Mouse (Mus musculus) liver, postnatal 0 days (tissue): Measurements from ENCODE around the gene Col25a1. TPM values are rescaled to one million over a fixed set of nuclear protein-coding genes. Genes with fewer than 3 reads are reported as not detected.

Source experiments
- ATAC-seq: fragments of 200-750 bp; cut with Nextera tagmentation; 2 replicates; pipeline ENCODE4 v1.8.0; 2017; ENCODE audit warnings: mild to moderate bottlenecking, moderate library complexity
- DNase-seq: peaks from one replicate; pipeline ENCODE4 v3.0.0-alpha.2; 2016
- H3K27ac ChIP-seq: fragments of 300-500 bp; sonication (generic); 2 replicates; pipeline ENCODE4 v1.5.1; 2014; ENCODE audit warnings: antibody characterized with exemption, moderate library complexity, mild to moderate bottlenecking, low read depth
- H3K27me3 ChIP-seq: fragments of 300-500 bp; sonication (generic); 2 replicates; pipeline ENCODE4 v1.6.1; 2014; ENCODE audit warnings: low read length, control low read depth, mixed read lengths; ENCODE audit not compliant: insufficient read depth
- H3K36me3 ChIP-seq: fragments of 300-500 bp; sonication (generic); replicated peaks from 2 replicates; pipeline ENCODE4 v1.6.1; 2014; ENCODE audit warnings: mild to moderate bottlenecking, control low read depth, low read length, moderate library complexity, mixed read lengths; ENCODE audit not compliant: insufficient read depth
- H3K4me1 ChIP-seq: fragments of 300-500 bp; sonication (generic); 2 replicates; pipeline ENCODE4 v1.6.1; 2014; ENCODE audit warnings: antibody characterized with exemption, mild to moderate bottlenecking, control low read depth; ENCODE audit not compliant: insufficient read depth
- H3K4me2 ChIP-seq: fragments of 300-500 bp; sonication (generic); 2 replicates; pipeline ENCODE4 v1.6.1; 2014; ENCODE audit warnings: low read depth, mild to moderate bottlenecking, low read length, moderate library complexity, mixed read lengths
- H3K4me3 ChIP-seq: fragments of 300-500 bp; sonication (generic); 2 replicates; pipeline ENCODE4 v1.5.1; 2014; ENCODE audit warnings: low read depth, low read length
- H3K9ac ChIP-seq: fragments of 300-500 bp; sonication (generic); replicated peaks from 2 replicates; pipeline ENCODE4 v1.6.1; 2014; ENCODE audit warnings: mild to moderate bottlenecking, moderate library complexity
- H3K9me3 ChIP-seq: fragments of 300-500 bp; sonication (generic); 2 replicates; pipeline ENCODE4 v1.6.1; 2016; ENCODE audit warnings: mild to moderate bottlenecking, control low read depth, low read length, mixed read lengths
- CTCF ChIP-seq: sonication (generic); IDR thresholded peaks from 2 replicates; pipeline ENCODE4 v1.5.1; 2016; ENCODE audit warnings: antibody characterized with exemption, low read depth
- EP300 ChIP-seq: IDR thresholded peaks from 2 replicates; pipeline ENCODE4 v1.6.1; 2016; ENCODE audit warnings: antibody characterized with exemption, low read depth, mild to moderate bottlenecking
- WGBS: fragments of 180-500 bp; shearing (Covaris S2); extraction: QIAGEN DNeasy Blood & Tissue Kit; methylation state at CpG from one replicate; pipeline ENCODE4 v1.1.7; 2014; ENCODE audit not compliant: insufficient replicate concordance; 5-methylcytosine and 5-hydroxymethylcytosine counted together
- polyA plus RNA-seq: library from polyadenylated mRNA; unstranded; fragments of >200 nt; fragmentation: Nextera tagmentation; extraction: Ambion mirVana; gene quantifications from 2 replicates; pipeline ENCODE4 v1.2.1, GENCODE M21; 2015

Gene Col25a1
- polyA plus RNA-seq, 1 experiment from 2014 or later: 0.68 TPM

GRCm38 (mm10) chr3:130443842-130444627, 312.7 kb downstream of the Col25a1 start:
- no peak overlapping the region for H3K4me3 ChIP-seq
- H3K9me3 ChIP-seq: no peaks in the 10 kb centered on the region
- H3K36me3 ChIP-seq: no peaks in the 10 kb centered on the region
- DNase-seq (no peak), ATAC-seq (no peak)
- H3K9ac ChIP-seq: no peak overlapping the region
- no peak overlapping the region for H3K4me2 ChIP-seq
- no peaks in the 10 kb centered on the region for H3K4me1 ChIP-seq
- TF ChIP-seq EP300 (no peak), CTCF (no peak)
- H3K27me3 ChIP-seq: no peaks in the 10 kb centered on the region
- H3K27ac ChIP-seq: no peak overlapping the region
- WGBS: 60% methylated on average over 13 of the region's 13 CpGs

GRCm38 (mm10) chr3:130449864-130450263, 318.6 kb downstream of the Col25a1 start:
- no peak overlapping the region for H3K4me3 ChIP-seq
- no peak overlapping the region for H3K4me2 ChIP-seq
- H3K4me1 ChIP-seq: no peaks in the 10 kb centered on the region
- no peak overlapping the region for H3K9ac ChIP-seq
- TF ChIP-seq CTCF: no peak
- TF ChIP-seq EP300: no peak
- DNase-seq (no peak), ATAC-seq (no peak)
- 84% methylated on average over 7 of the region's 7 CpGs for WGBS
- H3K9me3 ChIP-seq: no peaks in the 10 kb centered on the region
- H3K36me3 ChIP-seq: no peaks in the 10 kb centered on the region
- no peak overlapping the region for H3K27ac ChIP-seq
- no peaks in the 10 kb centered on the region for H3K27me3 ChIP-seq

GRCm38 (mm10) chr3:130465371-130465770, 334.1 kb downstream of the Col25a1 start:
- ATAC-seq (no peak), DNase-seq (no peak)
- TF ChIP-seq EP300 (no peak), CTCF (no peak)
- H3K27ac ChIP-seq: no peak overlapping the region
- no peak overlapping the region for H3K9ac ChIP-seq
- H3K36me3 ChIP-seq: no peaks in the 10 kb centered on the region
- no peak overlapping the region for H3K4me3 ChIP-seq
- H3K9me3 ChIP-seq: no peaks in the 10 kb centered on the region
- no peaks in the 10 kb centered on the region for H3K4me1 ChIP-seq
- H3K27me3 ChIP-seq: no peaks in the 10 kb centered on the region
- H3K4me2 ChIP-seq: no peak overlapping the region
- WGBS: 75% methylated on average over 5 of the region's 5 CpGs

GRCm38 (mm10) chr3:130473211-130473768, 342.0 kb downstream of the Col25a1 start:
- ATAC-seq: no peak
- Histone ChIP-seq H3K27me3 (no peaks in the 10 kb centered on the region), H3K9me3 (no peaks in the 10 kb centered on the region), H3K36me3 (no peaks in the 10 kb centered on the region), H3K9ac (no peak overlapping the region), H3K4me1 (no peaks in the 10 kb centered on the region), H3K4me3 (no peak overlapping the region), H3K4me2 (no peak overlapping the region), H3K27ac (no peak overlapping the region)
- DNase-seq: no peak
- TF ChIP-seq EP300 (no peak), CTCF (no peak)
- 51% methylated on average over 4 of the region's 4 CpGs for WGBS

- no peaks in the 10 kb centered on the region for H3K4me1 ChIP-seq
- WGBS: 64% methylated on average over 7 of the region's 7 CpGs
- no peak for ATAC-seq
- no peak for TF ChIP-seq CTCF
- TF ChIP-seq EP300: no peak
- H3K4me2 ChIP-seq: no peak overlapping the region
- no peaks in the 10 kb centered on the region for H3K27me3 ChIP-seq
- H3K9ac ChIP-seq: no peak overlapping the region
- no peak overlapping the region for H3K27ac ChIP-seq
- H3K9me3 ChIP-seq: no peaks in the 10 kb centered on the region
- no peak for DNase-seq
- no peaks in the 10 kb centered on the region for H3K36me3 ChIP-seq
- no peak overlapping the region for H3K4me3 ChIP-seq
Observed at GRCm38 (mm10) chr3:130473970-130474369, 342.7 kb downstream of the Col25a1 start.

GRCm38 (mm10) chr3:130482513-130482912, 351.2 kb downstream of the Col25a1 start:
- WGBS: 83% methylated on average over 8 of the region's 8 CpGs

More at GRCm38 (mm10) chr3:130482513-130482912, 351.2 kb downstream of the Col25a1 start:
- no peak overlapping the region for H3K27ac ChIP-seq
- H3K36me3 ChIP-seq: no peaks in the 10 kb centered on the region
- H3K4me3 ChIP-seq: no peak overlapping the region
- no peak for ATAC-seq
- no peak overlapping the region for H3K9ac ChIP-seq
- DNase-seq: no peak
- TF ChIP-seq CTCF (no peak), EP300 (no peak)
- H3K4me1 ChIP-seq: no peaks in the 10 kb centered on the region
- H3K27me3 ChIP-seq: no peaks in the 10 kb centered on the region
- H3K9me3 ChIP-seq: no peaks in the 10 kb centered on the region
- H3K4me2 ChIP-seq: no peak overlapping the region
